Mouse (Mus musculus) c-Kit-positive CD71-negative TER-119-negative erythroid progenitor cells, embryonic 14.5 days (primary cell): ENCODE measurements at regions not wholly inside any gene's neighbourhood (a gene's known extent, or its start where the extent isn't known, plus 50 kb on each side); places are given as distances from the start of the nearest gene placed in this dataset.

ENCODE experiments used
- DNase-seq: peaks from one replicate; pipeline ENCODE4 v3.0.0-alpha.2; 2013; ENCODE audit warnings: low read depth

GRCm38 (mm10) chr10:12207301-12207700, 661.9 kb downstream of the Utrn start:
- no peak for DNase-seq

- DNase-seq: no peak
Observed at GRCm38 (mm10) chr10:12210181-12210580, 659.0 kb downstream of the Utrn start.

GRCm38 (mm10) chr10:12218879-12219278, 650.3 kb downstream of the Utrn start:
- no peak for DNase-seq

GRCm38 (mm10) chr10:12234141-12234540, 635.0 kb downstream of the Utrn start:
- DNase-seq: no peak

- DNase-seq: no peak
Observed at GRCm38 (mm10) chr10:12248853-12249252, 620.3 kb downstream of the Utrn start.

GRCm38 (mm10) chr10:12253274-12253673, 615.9 kb downstream of the Utrn start:
- no peak for DNase-seq

- DNase-seq: no peak
Observed at GRCm38 (mm10) chr10:12285679-12286078, 583.5 kb downstream of the Utrn start.

GRCm38 (mm10) chr10:12298887-12299286, 570.3 kb downstream of the Utrn start:
- no peak for DNase-seq

- no peak for DNase-seq
Observed at GRCm38 (mm10) chr10:12302396-12302795, 566.8 kb downstream of the Utrn start.

GRCm38 (mm10) chr10:12320311-12320710, 548.9 kb downstream of the Utrn start:
- DNase-seq: no peak
